13 mouse cellular contexts compared by ENCODE assay signal in the genomic region with DNA sequence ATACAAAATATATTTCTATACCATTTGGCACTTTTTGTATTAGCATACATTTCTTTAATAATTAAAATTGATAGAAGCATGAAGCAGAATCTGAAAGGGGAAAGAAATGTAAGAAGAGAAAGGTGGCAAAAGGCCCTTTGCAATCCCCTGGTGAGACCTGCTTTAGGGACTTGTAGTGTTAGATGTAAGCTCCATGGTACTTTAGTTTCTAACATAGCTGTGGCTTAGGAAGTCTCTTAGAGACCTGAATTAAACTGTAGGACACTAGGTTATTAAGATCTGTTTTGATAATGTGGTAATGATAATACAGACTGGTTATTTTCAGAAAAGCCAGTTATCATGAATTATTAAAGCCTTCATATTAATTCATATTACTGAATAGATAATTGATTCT. TPM values are rescaled to one million over a fixed set of nuclear protein-coding genes. Genes with fewer than 3 reads are reported as not detected.
A peak's percentile ranks its signal among the peaks of the same experiment; 100 is the strongest.
DNase-seq lines count a peak whose midpoint lies in the region; ATAC-seq and TF ChIP-seq lines count a peak whose summit lies in the region.
"Had no signal": no experiment of that assay in that cellular context is flagged by ENCODE, and none has a peak within 500 bp of the region (broad histone marks: within the 10 kb centered on the region; RNA-seq: fewer than 3 reads in every experiment).

No protein-coding gene starts in this region.

- H3K27ac ChIP-seq in hindbrain, embryonic 13.5 days: no peak overlapping the region
- no peak overlapping the region for H3K27ac ChIP-seq in hindbrain, embryonic 10.5 days
- no peak overlapping the region for H3K27ac ChIP-seq in neural tube, embryonic 11.5 days (ENCODE audit: low read depth, low read length)
- H3K27ac ChIP-seq in midbrain, embryonic 13.5 days: no peak overlapping the region
- H3K27ac ChIP-seq in kidney, embryonic 14.5 days (ENCODE audit: low read depth, low read length): no peak overlapping the region
- H3K27ac ChIP-seq in cerebellum, adult 2 months (ENCODE audit: insufficient read depth, low read length): no peak overlapping the region
- H3K27ac ChIP-seq: embryonic facial prominence, embryonic 15.5 days; heart, embryonic 13.5 days; kidney, postnatal 0 days; left cerebral cortex, adult 2 months had no signal

- TF ChIP-seq CTCF in cerebellum, adult 2 months (IDR thresholded peaks at IDR 0.05; ENCODE audit: borderline replicate concordance, insufficient read depth, low read depth, low read length): no peak

- H3K4me2 ChIP-seq in hindbrain, embryonic 13.5 days: no peak overlapping the region
- H3K4me2 ChIP-seq in neural tube, embryonic 11.5 days (ENCODE audit: low read depth): no peak overlapping the region
- H3K4me2 ChIP-seq in midbrain, embryonic 13.5 days (replicated peaks): no peak overlapping the region
- no peak overlapping the region for H3K4me2 ChIP-seq in kidney, embryonic 14.5 days (replicated peaks; ENCODE audit: low read depth, low read length)

- no peaks in the 10 kb centered on the region for H3K4me1 ChIP-seq in hindbrain, embryonic 13.5 days (replicated peaks)
- H3K4me1 ChIP-seq in hindbrain, embryonic 10.5 days (replicated peaks): no peaks in the 10 kb centered on the region
- no peaks in the 10 kb centered on the region for H3K4me1 ChIP-seq in neural tube, embryonic 11.5 days (ENCODE audit: control insufficient read depth, insufficient read depth, low read length)
- no peaks in the 10 kb centered on the region for H3K4me1 ChIP-seq in midbrain, embryonic 13.5 days (replicated peaks)
- no peaks in the 10 kb centered on the region for H3K4me1 ChIP-seq in kidney, embryonic 14.5 days (ENCODE audit: control insufficient read depth, insufficient read depth, low read length)
- H3K4me1 ChIP-seq in cerebellum, adult 2 months (ENCODE audit: control insufficient read depth, insufficient read depth, low read length): no peaks in the 10 kb centered on the region
- H3K4me1 ChIP-seq: embryonic facial prominence, embryonic 15.5 days had no signal

- TF ChIP-seq POLR2A in cerebellum, adult 2 months (IDR thresholded peaks at IDR 0.05; ENCODE audit: borderline replicate concordance, insufficient read depth, low read length): no peak

- no peak overlapping the region for H3K4me3 ChIP-seq in hindbrain, embryonic 13.5 days
- H3K4me3 ChIP-seq in hindbrain, embryonic 10.5 days: no peak overlapping the region
- H3K4me3 ChIP-seq in neural tube, embryonic 11.5 days (ENCODE audit: low read depth, low read length): no peak overlapping the region
- H3K4me3 ChIP-seq in midbrain, embryonic 13.5 days (replicated peaks): no peak overlapping the region
- no peak overlapping the region for H3K4me3 ChIP-seq in kidney, embryonic 14.5 days (ENCODE audit: low read length)
- H3K4me3 ChIP-seq in cerebellum, adult 2 months (replicated peaks; ENCODE audit: insufficient read depth, low read depth, low read length): no peak overlapping the region

- no peaks in the 10 kb centered on the region for H3K9me3 ChIP-seq in hindbrain, embryonic 13.5 days
- no peaks in the 10 kb centered on the region; the same call in 1 of the 2 replicates for H3K9me3 ChIP-seq in hindbrain, embryonic 10.5 days
- peaks cover 5% of the 10 kb centered on the region; the same call in 1 of the 2 replicates for H3K9me3 ChIP-seq in neural tube, embryonic 11.5 days (ENCODE audit: control insufficient read depth, low read length)
- no peaks in the 10 kb centered on the region for H3K9me3 ChIP-seq in midbrain, embryonic 13.5 days
- H3K9me3 ChIP-seq in kidney, embryonic 14.5 days (ENCODE audit: control insufficient read depth, low read length): no peaks in the 10 kb centered on the region
- H3K9me3 ChIP-seq: embryonic facial prominence, embryonic 15.5 days; heart, embryonic 13.5 days had no signal

- no peak for DNase-seq in hindbrain, embryonic 10.5 days (ENCODE audit: low spot score)
- DNase-seq in neural tube, embryonic 11.5 days (ENCODE audit: low spot score): no peak
- no peak for DNase-seq in neural tube, embryonic 10.5 days (ENCODE audit: extremely low spot score, low spot score)
- no peak for DNase-seq in liver
- DNase-seq in cerebellum, adult 2 months: no peak

- H3K27me3 ChIP-seq in hindbrain, embryonic 13.5 days: no peaks in the 10 kb centered on the region
- H3K27me3 ChIP-seq in hindbrain, embryonic 10.5 days (ENCODE audit: insufficient read depth, poor library complexity, severe bottlenecking): no peaks in the 10 kb centered on the region
- no peaks in the 10 kb centered on the region for H3K27me3 ChIP-seq in neural tube, embryonic 11.5 days (ENCODE audit: control insufficient read depth, insufficient read depth, low read length)
- no peaks in the 10 kb centered on the region for H3K27me3 ChIP-seq in midbrain, embryonic 13.5 days
- no peaks in the 10 kb centered on the region for H3K27me3 ChIP-seq in kidney, embryonic 14.5 days (ENCODE audit: control insufficient read depth, insufficient read depth, low read length)
- H3K27me3 ChIP-seq in cerebellum, adult 2 months (ENCODE audit: control insufficient read depth, insufficient read depth, low read length): no peaks in the 10 kb centered on the region
- H3K27me3 ChIP-seq: embryonic facial prominence, embryonic 15.5 days; heart, embryonic 13.5 days had no signal

- H3K36me3 ChIP-seq in hindbrain, embryonic 13.5 days: no peaks in the 10 kb centered on the region
- H3K36me3 ChIP-seq in hindbrain, embryonic 10.5 days: no peaks in the 10 kb centered on the region
- no peaks in the 10 kb centered on the region for H3K36me3 ChIP-seq in neural tube, embryonic 11.5 days (ENCODE audit: control insufficient read depth, insufficient read depth, low read length)
- H3K36me3 ChIP-seq in midbrain, embryonic 13.5 days: no peaks in the 10 kb centered on the region
- H3K36me3 ChIP-seq in kidney, embryonic 14.5 days (ENCODE audit: control insufficient read depth, insufficient read depth, low read length): no peaks in the 10 kb centered on the region
- H3K36me3 ChIP-seq: embryonic facial prominence, embryonic 15.5 days; heart, embryonic 13.5 days had no signal

- no peak overlapping the region for H3K9ac ChIP-seq in hindbrain, embryonic 13.5 days
- no peak overlapping the region for H3K9ac ChIP-seq in neural tube, embryonic 11.5 days (ENCODE audit: low read length)
- H3K9ac ChIP-seq in midbrain, embryonic 13.5 days (replicated peaks): no peak overlapping the region
- no peak overlapping the region for H3K9ac ChIP-seq in kidney, embryonic 14.5 days (ENCODE audit: low read depth, low read length)
- H3K9ac ChIP-seq: embryonic facial prominence, embryonic 15.5 days; heart, embryonic 13.5 days; liver, postnatal 0 days had no signal

- ATAC-seq in hindbrain, embryonic 13.5 days (ENCODE audit: low FRiP score): peak; percentile 53; the same call in 1 of the 2 replicates
- peak; percentile 18 for ATAC-seq in neural tube, embryonic 11.5 days (ENCODE audit: insufficient read depth, low FRiP score, low TSS enrichment)
- peak; percentile 50 for ATAC-seq in midbrain, embryonic 13.5 days
- ATAC-seq in kidney, embryonic 14.5 days (ENCODE audit: low FRiP score, low TSS enrichment): no peak
- ATAC-seq: liver, postnatal 0 days had no signal

RNA-seq across cellular contexts. Expression of gene Hsf2, which starts 38.5 kb away (rescaled TPM):
- polyA plus RNA-seq in hindbrain, embryonic 13.5 days (2015; fragmentation: Nextera tagmentation; extraction: Ambion mirVana): 68.3 and 71.5 TPM in 2 replicates
- 58.6 and 59.9 TPM in 2 replicates for polyA plus RNA-seq in hindbrain, embryonic 10.5 days (2016; fragmentation: Nextera tagmentation; extraction: Ambion mirVana)
- polyA plus RNA-seq in neural tube, embryonic 11.5 days (2014; fragmentation: Nextera tagmentation; extraction: Ambion mirVana): 58.2 and 60.2 TPM in 2 replicates
- 86.4 and 100 TPM in 2 replicates for polyA plus RNA-seq in midbrain, embryonic 13.5 days (2015; fragmentation: Nextera tagmentation; extraction: Ambion mirVana)
- 35.0 and 42.8 TPM in 2 replicates for polyA plus RNA-seq in kidney, embryonic 14.5 days (2014; fragmentation: Nextera tagmentation; extraction: Ambion mirVana)
- 22.8 and 23.4 TPM in 2 replicates for polyA plus RNA-seq in cerebellum, adult 2 months (2012; rRNA removed)
